Mouse (Mus musculus) lung, adult 2 months (tissue): ENCODE measurements at regions not wholly inside any gene's neighbourhood (a gene's known extent, or its start where the extent isn't known, plus 50 kb on each side); places are given as distances from the start of the nearest gene placed in this dataset.

Experiments used
- CTCF ChIP-seq: fragments of 200-500 bp; IDR thresholded peaks from 2 replicates; pipeline ENCODE4 v1.5.1; 2011; ENCODE audit warnings: mild to moderate bottlenecking, low read length, control low read depth; ENCODE audit not compliant: insufficient read depth
- POLR2A ChIP-seq: fragments of 200-500 bp; IDR thresholded peaks from 2 replicates; pipeline ENCODE4 v1.6.1; 2011; ENCODE audit warnings: low read depth, mild to moderate bottlenecking, control low read depth, low read length, borderline replicate concordance; ENCODE audit errors: extremely low read depth

DNA sequence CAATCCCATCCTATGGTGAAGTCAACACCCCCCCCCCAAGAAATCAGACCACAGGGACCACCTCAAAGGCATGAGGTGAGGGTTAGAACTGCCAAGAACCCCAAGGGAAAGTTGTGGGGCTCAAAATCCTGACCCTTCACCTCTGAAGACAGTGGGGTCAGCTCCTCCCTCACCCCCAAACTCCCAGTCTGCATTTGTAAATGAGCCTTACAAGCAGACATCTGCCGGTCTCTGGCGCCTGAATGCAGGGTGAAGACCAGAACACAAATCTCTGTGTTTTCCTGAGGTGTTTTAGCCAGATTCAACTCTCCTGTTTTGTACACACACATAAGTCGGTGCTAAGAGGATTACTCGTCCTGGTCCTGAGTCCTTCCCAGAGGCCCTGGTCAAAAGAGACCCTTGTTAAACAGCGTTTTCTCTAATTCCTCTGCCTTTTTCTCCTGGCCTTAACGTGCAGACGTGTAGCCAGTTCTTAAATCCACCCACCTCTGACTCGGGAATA, 61.9 kb downstream of the Cpn2 start:
- TF ChIP-seq POLR2A (no peak), CTCF (no peak)
